Mouse (Mus musculus): ENCODE results near the gene Tmem256. TPM values are rescaled to one million over a fixed set of nuclear protein-coding genes. Genes with fewer than 3 reads are reported as not detected.

Tmem256 gene
- polyA plus RNA-seq, 1 experiment from 2014 or later: 272 TPM

DNA sequence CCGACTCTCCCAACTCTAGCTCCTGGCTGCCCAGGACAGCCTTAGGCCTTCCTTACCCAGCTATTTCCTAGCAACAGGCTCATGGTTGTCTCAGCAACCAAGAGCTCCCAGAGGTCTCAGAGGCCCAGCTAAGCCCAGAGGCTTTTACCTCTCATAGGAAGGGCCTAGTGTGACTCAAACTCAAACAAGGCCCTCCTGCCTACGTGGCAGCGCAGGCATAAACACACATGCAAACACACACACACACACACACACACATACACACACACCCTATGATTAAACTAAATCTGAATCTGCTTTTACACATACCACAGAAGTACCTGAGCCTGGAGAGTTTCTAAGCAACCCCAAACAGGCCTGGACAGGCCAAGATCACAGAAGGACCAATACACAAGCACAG, 40.1 kb downstream of the Tmem256 start:
- Histone ChIP-seq H3K4me3 (replicated peaks; ENCODE audit: low read length) (no peak overlapping the region), H3K9me3 (ENCODE audit: control insufficient read depth, low read length) (no peaks in the 10 kb centered on the region), H3K36me3 (ENCODE audit: control insufficient read depth, insufficient read depth) (no peaks in the 10 kb centered on the region), H3K27me3 (replicated peaks; ENCODE audit: control insufficient read depth, insufficient read depth, low read length) (peaks cover 5% of the 10 kb centered on the region; the same call in 1 of the 2 replicates), H3K27ac (ENCODE audit: low read length) (no peak overlapping the region), H3K9ac (replicated peaks; ENCODE audit: low read depth, low read length) (no peak overlapping the region), H3K4me1 (replicated peaks; ENCODE audit: control insufficient read depth, insufficient read depth, low read length) (peaks cover 16% of the 10 kb centered on the region), H3K4me2 (ENCODE audit: low read length) (no peak overlapping the region)
- 83% methylated on average over 3 of the region's 3 CpGs for WGBS
- ATAC-seq: no peak

DNA sequence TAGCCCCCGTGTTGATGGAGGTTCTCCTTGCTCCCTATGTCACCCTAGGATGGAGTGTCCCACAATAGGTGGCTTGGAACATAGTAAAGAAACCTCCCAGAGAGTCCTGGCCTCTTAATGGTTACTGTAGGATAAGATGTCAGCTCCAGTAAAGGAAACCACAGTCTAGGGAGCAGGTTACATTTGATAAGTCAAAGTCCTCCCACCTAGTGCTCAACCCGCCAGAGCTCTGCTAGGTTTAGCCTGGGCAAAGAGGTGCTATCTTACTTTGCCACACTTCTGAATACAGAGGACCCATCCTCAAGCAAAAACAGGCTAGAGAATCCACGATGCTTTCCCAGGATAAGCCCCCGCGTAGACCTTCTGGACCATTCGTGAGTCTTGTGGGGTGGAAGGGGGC, 40.6 kb downstream of the Tmem256 start:
- Histone ChIP-seq H3K4me3 (replicated peaks; ENCODE audit: low read length) (no peak overlapping the region), H3K27me3 (replicated peaks; ENCODE audit: control insufficient read depth, insufficient read depth, low read length) (peaks cover 5% of the 10 kb centered on the region; the same call in 1 of the 2 replicates), H3K4me2 (ENCODE audit: low read length) (no peak overlapping the region), H3K36me3 (ENCODE audit: control insufficient read depth, insufficient read depth) (no peaks in the 10 kb centered on the region), H3K9me3 (ENCODE audit: control insufficient read depth, low read length) (no peaks in the 10 kb centered on the region), H3K27ac (ENCODE audit: low read length) (no peak overlapping the region), H3K4me1 (replicated peaks; ENCODE audit: control insufficient read depth, insufficient read depth, low read length) (peaks cover 16% of the 10 kb centered on the region), H3K9ac (replicated peaks; ENCODE audit: low read depth, low read length) (no peak overlapping the region)
- ATAC-seq: no peak
- WGBS: 86% methylated on average over 6 of the region's 6 CpGs

DNA sequence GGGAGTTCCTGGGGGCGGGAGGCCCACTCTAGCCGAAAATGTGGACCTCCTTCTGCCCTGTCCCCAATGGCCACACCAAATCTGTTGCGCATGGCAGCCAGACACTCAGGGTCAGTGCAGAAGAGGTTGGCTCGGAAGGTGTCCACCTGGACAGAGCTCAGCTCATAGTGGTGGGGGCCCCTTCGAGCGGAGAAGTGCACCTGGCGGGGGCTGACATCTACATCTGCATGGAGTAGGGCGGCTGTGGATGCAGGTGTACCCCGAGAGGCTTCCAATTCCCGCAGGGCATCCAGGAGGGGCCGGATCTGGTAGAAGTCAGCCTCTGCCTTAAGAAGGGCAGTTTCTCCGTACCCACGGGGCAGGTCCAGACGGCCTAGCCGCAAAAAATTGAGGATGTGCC, 41.4 kb downstream of the Tmem256 start:
- no peak for ATAC-seq
- H3K9me3 ChIP-seq (ENCODE audit: control insufficient read depth, low read length): no peaks in the 10 kb centered on the region
- H3K4me2 ChIP-seq (ENCODE audit: low read length): no peak overlapping the region
- 51% methylated on average over 15 of the region's 15 CpGs for WGBS
- peaks cover 5% of the 10 kb centered on the region; the same call in 1 of the 2 replicates for H3K27me3 ChIP-seq (replicated peaks; ENCODE audit: control insufficient read depth, insufficient read depth, low read length)
- H3K27ac ChIP-seq (ENCODE audit: low read length): no peak overlapping the region
- no peak overlapping the region for H3K4me3 ChIP-seq (replicated peaks; ENCODE audit: low read length)
- 0 out of 2 replicates have a peak overlapping the region, but pooled peaks have one; percentile 8 for H3K9ac ChIP-seq (replicated peaks; ENCODE audit: low read depth, low read length)
- H3K36me3 ChIP-seq (ENCODE audit: control insufficient read depth, insufficient read depth): no peaks in the 10 kb centered on the region
- H3K4me1 ChIP-seq (replicated peaks; ENCODE audit: control insufficient read depth, insufficient read depth, low read length): peaks cover 16% of the 10 kb centered on the region

DNA sequence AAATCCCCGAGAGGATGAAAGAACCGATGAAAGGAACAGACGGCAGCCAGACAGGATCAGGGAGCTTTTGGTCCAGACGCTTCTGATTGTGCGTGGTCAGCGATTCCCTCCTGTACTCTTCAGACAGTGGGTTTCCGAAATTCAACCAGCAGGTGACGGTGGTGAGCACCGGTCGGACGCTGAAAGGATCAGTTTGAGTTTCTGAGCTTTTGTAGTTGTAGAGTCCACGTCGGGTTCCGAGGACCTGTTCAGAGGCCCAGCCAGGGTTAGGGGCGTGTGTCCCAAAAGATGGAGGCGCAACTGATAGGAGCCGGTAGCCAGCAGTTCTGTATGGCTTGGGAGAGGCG, 42.2 kb downstream of the Tmem256 start:
- Histone ChIP-seq H3K27ac (ENCODE audit: low read length) (no peak overlapping the region), H3K4me3 (replicated peaks; ENCODE audit: low read length) (peak overlapping the region; percentile 44), H3K9ac (replicated peaks; ENCODE audit: low read depth, low read length) (peak overlapping the region; percentile 59), H3K9me3 (ENCODE audit: control insufficient read depth, low read length) (no peaks in the 10 kb centered on the region), H3K4me2 (ENCODE audit: low read length) (peak overlapping the region; percentile 72), H3K4me1 (replicated peaks; ENCODE audit: control insufficient read depth, insufficient read depth, low read length) (peaks cover 16% of the 10 kb centered on the region), H3K36me3 (ENCODE audit: control insufficient read depth, insufficient read depth) (no peaks in the 10 kb centered on the region), H3K27me3 (replicated peaks; ENCODE audit: control insufficient read depth, insufficient read depth, low read length) (peaks cover 5% of the 10 kb centered on the region; the same call in 1 of the 2 replicates)
- 2% methylated on average over 18 of the region's 18 CpGs for WGBS
- ATAC-seq: peak; percentile 45

DNA sequence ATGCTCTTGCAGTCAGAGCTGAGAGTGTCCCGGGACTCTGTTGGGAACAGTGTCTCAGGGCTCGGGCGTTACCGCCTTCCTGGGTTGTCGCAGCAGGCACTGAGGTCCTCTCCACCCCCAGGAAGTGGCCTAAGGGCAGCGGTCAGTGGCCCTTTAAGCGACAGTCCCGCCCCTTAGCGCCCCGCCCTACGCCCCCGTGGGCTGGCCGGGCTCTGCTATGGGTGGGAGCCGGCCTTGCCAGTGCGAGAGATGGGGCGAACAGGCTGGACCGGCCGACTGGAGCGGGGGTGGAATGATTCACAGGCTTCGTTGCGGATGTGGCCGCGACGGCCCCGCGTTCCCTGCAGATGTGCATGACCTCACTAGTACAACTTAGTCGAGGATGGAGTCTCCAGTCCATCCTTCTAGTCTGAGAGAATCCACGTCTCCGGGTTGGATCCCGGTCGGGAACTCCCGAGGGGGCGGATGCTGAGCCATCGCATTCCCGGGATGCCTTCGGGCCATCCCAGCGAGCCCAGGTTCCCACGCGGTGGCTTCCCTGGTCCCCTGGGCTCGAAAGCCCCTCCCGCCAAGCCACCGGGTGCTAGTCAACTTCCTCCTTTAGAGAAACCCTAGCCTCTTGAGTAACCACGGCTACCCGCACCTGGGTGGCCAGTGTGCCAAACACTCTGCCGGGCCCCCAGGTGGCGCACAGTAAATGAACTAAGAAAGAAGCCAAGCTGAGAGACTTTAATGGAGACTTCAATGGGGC, 42.7 kb downstream of the Tmem256 start, which contains the start of gene Kctd11:
Gene Kctd11, minus strand, starts transcription at position 554 of the 751 bp plus-strand sequence.
- H3K27me3 ChIP-seq (replicated peaks; ENCODE audit: control insufficient read depth, insufficient read depth, low read length): peaks cover 5% of the 10 kb centered on the region; the same call in 1 of the 2 replicates
- peak; percentile 78 for ATAC-seq
- peak within 1 kb of the TSS; percentile 72 for H3K4me2 ChIP-seq (ENCODE audit: low read length)
- peak within 1 kb of the TSS; percentile 59 for H3K9ac ChIP-seq (replicated peaks; ENCODE audit: low read depth, low read length)
- under 1% methylated on average over 46 of the region's 46 CpGs for WGBS
- 0 out of 2 replicates have a peak within 1 kb of the TSS, but pooled peaks have one; percentile 16 for H3K27ac ChIP-seq (ENCODE audit: low read length)
- H3K4me1 ChIP-seq (replicated peaks; ENCODE audit: control insufficient read depth, insufficient read depth, low read length): peaks cover 16% of the 10 kb centered on the region
- no peaks in the 10 kb centered on the region for H3K9me3 ChIP-seq (ENCODE audit: control insufficient read depth, low read length)
- peak within 1 kb of the TSS; percentile 44 for H3K4me3 ChIP-seq (replicated peaks; ENCODE audit: low read length)
- H3K36me3 ChIP-seq (ENCODE audit: control insufficient read depth, insufficient read depth): no peaks in the 10 kb centered on the region

DNA sequence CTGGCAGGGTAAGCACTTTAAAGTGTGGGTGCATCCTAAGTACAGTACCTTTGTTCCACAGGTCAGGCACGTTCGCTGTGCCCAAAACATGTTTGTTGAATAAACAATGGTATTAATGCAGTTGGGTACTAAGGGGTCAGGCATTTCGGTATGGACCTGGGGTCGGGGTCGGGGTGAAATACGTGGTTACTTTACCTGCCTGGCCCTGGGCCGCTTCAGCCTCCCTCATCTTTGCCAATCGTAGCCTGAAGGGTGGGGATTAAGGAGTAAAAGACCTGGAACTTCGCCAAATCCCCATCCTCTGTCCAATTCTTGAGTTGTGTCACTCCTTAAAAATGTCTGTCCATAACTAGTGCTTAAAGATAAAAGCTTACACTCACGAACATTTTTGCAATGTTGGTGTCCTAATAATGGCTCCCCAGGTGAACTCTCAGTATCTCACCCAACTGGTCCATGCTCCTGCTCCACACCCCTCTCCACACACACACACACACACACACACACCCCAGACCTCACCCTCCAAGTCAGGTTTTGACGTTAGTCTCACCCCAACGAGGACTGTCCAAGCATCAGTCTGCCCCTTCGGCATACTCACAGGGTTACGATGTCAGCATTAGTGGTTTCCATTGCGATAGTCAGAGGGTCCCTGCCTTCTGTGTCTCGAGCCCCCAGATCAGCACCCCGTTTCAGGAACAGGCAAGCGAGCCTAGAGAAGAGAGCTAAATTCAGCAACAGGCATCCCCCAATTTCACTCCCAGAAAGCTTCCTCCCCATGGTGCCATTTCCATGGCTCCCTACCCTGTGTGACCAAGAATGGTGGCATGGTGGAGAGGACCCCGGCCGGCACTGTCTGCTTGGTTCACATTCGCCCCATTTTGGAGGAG, 43.7 kb downstream of the Tmem256 start:
- peaks cover 16% of the 10 kb centered on the region for H3K4me1 ChIP-seq (replicated peaks; ENCODE audit: control insufficient read depth, insufficient read depth, low read length)
- no peaks in the 10 kb centered on the region for H3K36me3 ChIP-seq (ENCODE audit: control insufficient read depth, insufficient read depth)
- no peak overlapping the region for H3K27ac ChIP-seq (ENCODE audit: low read length)
- no peak for ATAC-seq
- no peak overlapping the region for H3K9ac ChIP-seq (replicated peaks; ENCODE audit: low read depth, low read length)
- peak overlapping the region; percentile 44; the same call in 1 of the 2 replicates for H3K4me3 ChIP-seq (replicated peaks; ENCODE audit: low read length)
- H3K9me3 ChIP-seq (ENCODE audit: control insufficient read depth, low read length): no peaks in the 10 kb centered on the region
- peak overlapping the region; percentile 72 for H3K4me2 ChIP-seq (ENCODE audit: low read length)
- peaks cover 5% of the 10 kb centered on the region; the same call in 1 of the 2 replicates for H3K27me3 ChIP-seq (replicated peaks; ENCODE audit: control insufficient read depth, insufficient read depth, low read length)
- WGBS: 56% methylated on average over 21 of the region's 21 CpGs

DNA sequence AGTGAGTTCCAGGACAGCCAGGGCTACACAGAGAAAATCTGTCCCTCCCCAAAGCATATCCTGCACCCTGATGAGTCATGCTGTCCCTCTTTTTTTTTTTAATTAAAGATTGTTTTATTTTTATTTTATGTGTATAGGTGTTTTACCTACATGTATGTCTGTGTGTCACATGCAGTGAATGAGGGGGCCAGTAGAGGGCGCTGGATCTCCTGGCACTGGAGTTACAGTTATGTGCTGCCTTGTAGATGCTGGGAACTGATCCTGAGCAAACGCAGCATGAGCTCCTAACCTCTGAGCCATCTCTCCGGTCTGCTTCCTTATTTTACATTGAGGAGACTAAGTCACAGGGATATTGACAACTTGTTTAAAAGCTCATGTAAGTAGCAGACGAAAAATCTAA, 44.8 kb downstream of the Tmem256 start:
- no peak overlapping the region for H3K9ac ChIP-seq (replicated peaks; ENCODE audit: low read depth, low read length)
- H3K27me3 ChIP-seq (replicated peaks; ENCODE audit: control insufficient read depth, insufficient read depth, low read length): peaks cover 5% of the 10 kb centered on the region; the same call in 1 of the 2 replicates
- 63% methylated on average over 4 of the region's 4 CpGs for whole genome bisulfite sequencing
- no peak for ATAC-seq
- no peak overlapping the region for H3K27ac ChIP-seq (ENCODE audit: low read length)
- no peak overlapping the region for H3K4me2 ChIP-seq (ENCODE audit: low read length)
- H3K4me1 ChIP-seq (replicated peaks; ENCODE audit: control insufficient read depth, insufficient read depth, low read length): peaks cover 14% of the 10 kb centered on the region
- H3K36me3 ChIP-seq (ENCODE audit: control insufficient read depth, insufficient read depth): no peaks in the 10 kb centered on the region
- no peaks in the 10 kb centered on the region for H3K9me3 ChIP-seq (ENCODE audit: control insufficient read depth, low read length)
- no peak overlapping the region for H3K4me3 ChIP-seq (replicated peaks; ENCODE audit: low read length)

DNA sequence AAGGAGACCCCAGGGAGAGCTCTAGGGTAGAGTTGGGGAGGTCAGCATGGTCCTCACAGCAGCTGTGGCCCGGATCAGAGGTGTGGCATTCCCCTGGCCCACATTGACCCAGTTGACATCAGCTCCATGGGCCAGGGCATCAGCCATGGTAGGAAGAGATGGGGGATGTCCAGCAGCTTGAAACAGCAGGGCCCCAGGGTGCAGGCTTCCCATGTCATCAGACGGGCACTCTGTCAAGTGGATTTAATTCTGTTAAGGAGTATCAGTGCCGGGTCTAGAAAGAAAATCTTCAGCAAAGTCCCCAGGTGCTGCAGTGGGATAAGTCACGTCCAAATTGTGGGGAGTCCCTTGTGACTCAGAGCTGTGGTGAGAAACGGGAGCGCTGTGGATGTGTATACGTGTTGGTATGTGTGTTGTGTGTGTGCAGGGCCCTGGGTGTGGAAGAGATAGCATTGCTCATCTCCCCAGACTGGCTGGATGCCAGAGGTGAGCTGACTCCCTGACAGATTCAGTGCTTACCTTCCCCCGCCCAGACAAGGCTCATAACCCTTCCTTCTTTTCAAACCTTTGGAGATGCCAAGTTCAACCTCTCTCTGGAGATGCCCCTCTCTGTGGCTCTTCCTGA, 45.3 kb downstream of the Tmem256 start:
- Histone ChIP-seq H3K9me3 (ENCODE audit: control insufficient read depth, low read length) (no peaks in the 10 kb centered on the region), H3K4me3 (replicated peaks; ENCODE audit: low read length) (no peak overlapping the region), H3K4me2 (ENCODE audit: low read length) (no peak overlapping the region), H3K27me3 (replicated peaks; ENCODE audit: control insufficient read depth, insufficient read depth, low read length) (peaks cover 5% of the 10 kb centered on the region; the same call in 1 of the 2 replicates), H3K9ac (replicated peaks; ENCODE audit: low read depth, low read length) (no peak overlapping the region), H3K36me3 (ENCODE audit: control insufficient read depth, insufficient read depth) (no peaks in the 10 kb centered on the region), H3K4me1 (replicated peaks; ENCODE audit: control insufficient read depth, insufficient read depth, low read length) (peaks cover 14% of the 10 kb centered on the region), H3K27ac (ENCODE audit: low read length) (no peak overlapping the region)
- no peak for ATAC-seq
- WGBS: 91% methylated on average over 8 of the region's 8 CpGs

DNA sequence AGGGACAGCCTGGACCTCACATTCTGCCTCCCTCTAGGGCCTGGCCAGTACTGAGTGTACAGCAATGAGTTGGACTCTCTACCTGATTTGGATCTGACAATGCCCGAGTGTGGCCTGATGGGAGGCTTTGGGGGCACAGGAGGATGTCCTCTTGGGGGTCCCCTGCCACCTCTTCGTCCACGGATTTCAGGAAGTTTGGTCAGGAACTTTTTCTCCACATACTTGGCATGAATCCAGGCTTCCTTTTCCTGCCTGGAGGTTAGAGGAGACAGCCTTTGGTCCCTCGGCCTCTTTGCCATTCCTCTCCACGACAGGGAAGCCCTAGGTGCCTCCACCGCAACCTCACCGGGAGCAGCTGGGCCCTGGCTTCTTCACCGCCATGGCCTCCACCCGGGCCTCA, 45.9 kb downstream of the Tmem256 start:
- Histone ChIP-seq H3K27me3 (replicated peaks; ENCODE audit: control insufficient read depth, insufficient read depth, low read length) (peaks cover 5% of the 10 kb centered on the region; the same call in 1 of the 2 replicates), H3K9me3 (ENCODE audit: control insufficient read depth, low read length) (no peaks in the 10 kb centered on the region), H3K4me3 (replicated peaks; ENCODE audit: low read length) (no peak overlapping the region), H3K36me3 (ENCODE audit: control insufficient read depth, insufficient read depth) (no peaks in the 10 kb centered on the region), H3K4me1 (replicated peaks; ENCODE audit: control insufficient read depth, insufficient read depth, low read length) (peaks cover 14% of the 10 kb centered on the region), H3K27ac (ENCODE audit: low read length) (no peak overlapping the region), H3K9ac (replicated peaks; ENCODE audit: low read depth, low read length) (no peak overlapping the region), H3K4me2 (ENCODE audit: low read length) (no peak overlapping the region)
- 80% methylated on average over 9 of the region's 9 CpGs for WGBS
- no peak for ATAC-seq
